Mouse (Mus musculus): ENCODE measurements around the gene Ski.

GRCm38 (mm10) chr4:155163320-155163651, 59.1 kb downstream of the Ski start:
- TF ChIP-seq POLR2A (IDR thresholded peaks at IDR 0.05; ENCODE audit: borderline replicate concordance, extremely low read depth, insufficient read depth, insufficient read length, poor library complexity, severe bottlenecking) (no peak), CTCF (IDR thresholded peaks at IDR 0.05; ENCODE audit: borderline replicate concordance, extremely low read depth, insufficient read depth, insufficient read length) (no peak)
